Mouse (Mus musculus) testis, adult 2 months (tissue): ENCODE results near the gene Vat1. TPM values are rescaled to one million over a fixed set of nuclear protein-coding genes. Genes with fewer than 3 reads are reported as not detected.
"Not testable (repeated sequence)": the region's sequence is repeated elsewhere in the genome, so short reads cannot be mapped to it uniquely, and the experiment has no call there.

Experiments used
- H3K27ac ChIP-seq: fragments of 200-500 bp; 2 replicates; pipeline ENCODE4 v1.5.1; 2012; ENCODE audit warnings: low read depth, low read length; ENCODE audit not compliant: control insufficient read depth, insufficient read depth
- H3K27me3 ChIP-seq: fragments of 200-500 bp; 2 replicates; pipeline ENCODE4 v1.6.1; 2012; ENCODE audit warnings: mild to moderate bottlenecking, low read length, moderate library complexity; ENCODE audit not compliant: control insufficient read depth, insufficient read depth
- H3K36me3 ChIP-seq: fragments of 200-500 bp; 2 replicates; pipeline ENCODE4 v1.6.1; 2012; ENCODE audit warnings: mild to moderate bottlenecking, low read length; ENCODE audit not compliant: control insufficient read depth, insufficient read depth
- H3K4me1 ChIP-seq: fragments of 200-500 bp; 2 replicates; pipeline ENCODE4 v1.6.1; 2012; ENCODE audit warnings: low read length; ENCODE audit not compliant: control insufficient read depth, insufficient read depth
- H3K4me3 ChIP-seq: fragments of 200-500 bp; 2 replicates; pipeline ENCODE4 v1.5.1; 2012; ENCODE audit warnings: low read depth, mild to moderate bottlenecking, low read length, moderate library complexity, mixed read lengths; ENCODE audit not compliant: control insufficient read depth
- CTCF ChIP-seq: fragments of 200-500 bp; IDR thresholded peaks from 2 replicates; pipeline ENCODE4 v1.5.1; 2012; ENCODE audit warnings: low read depth, mild to moderate bottlenecking, inconsistent platforms, low read length, moderate library complexity; ENCODE audit not compliant: control insufficient read depth, insufficient read depth, insufficient replicate concordance
- POLR2A ChIP-seq: fragments of 200-500 bp; IDR thresholded peaks from 2 replicates; pipeline ENCODE4 v1.6.1; 2012; ENCODE audit warnings: low read depth, mild to moderate bottlenecking, inconsistent platforms, low read length, moderate library complexity; ENCODE audit not compliant: control insufficient read depth
- polyA plus RNA-seq: library from polyadenylated mRNA; depleted of rRNA; stranded (reverse); fragments of >200 nt; gene quantifications from 2 replicates; pipeline ENCODE4 v1.2.3, GENCODE M21; 2012

Vat1 gene
- polyA plus RNA-seq, 1 experiment = 43.3 TPM

DNA sequence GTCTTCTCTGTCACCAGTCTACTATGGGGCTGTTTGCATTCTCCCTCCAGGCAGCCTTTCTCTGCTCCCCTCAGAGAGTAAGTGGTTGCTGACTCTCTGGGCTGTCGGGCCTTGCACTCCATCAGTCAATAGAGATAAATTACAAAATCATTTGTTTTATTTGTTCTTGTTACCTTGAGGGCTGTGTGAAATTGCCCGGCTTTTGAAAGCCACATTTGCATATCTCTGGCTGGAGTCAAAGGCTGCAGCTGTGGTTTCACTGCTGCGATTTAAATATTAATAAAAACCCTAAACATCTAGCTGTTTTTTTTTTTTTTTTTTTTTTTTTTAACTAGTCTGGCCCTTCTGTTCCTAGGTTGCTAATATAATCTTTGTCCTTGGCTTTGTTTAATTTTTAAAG, 17.8 kb upstream of the Vat1 start:
- TF ChIP-seq POLR2A = no peak
- TF ChIP-seq CTCF = no peak

DNA sequence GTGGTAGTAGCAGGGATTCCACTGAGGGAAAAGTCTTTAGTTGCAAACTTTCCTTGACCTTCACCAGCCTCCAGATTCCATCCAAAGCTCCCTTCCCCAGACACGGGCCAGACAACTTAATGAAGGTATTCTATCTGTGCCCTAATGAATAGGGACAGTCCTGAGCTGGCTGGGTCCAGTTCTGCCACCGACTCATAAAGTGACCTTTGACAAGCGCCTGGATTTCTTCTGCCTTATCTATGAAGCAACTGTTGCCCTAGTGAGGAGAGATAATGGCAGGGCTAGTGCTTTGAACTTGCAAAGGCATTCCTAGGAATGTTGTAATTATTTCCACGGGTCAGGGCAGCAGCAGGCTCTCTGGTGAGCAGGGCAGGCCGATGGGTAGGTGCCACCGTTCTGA, 14.9 kb upstream of the Vat1 start:
- no peaks in the 10 kb centered on the region for H3K27me3 ChIP-seq
- no peaks in the 10 kb centered on the region for H3K36me3 ChIP-seq
- TF ChIP-seq POLR2A (no peak), CTCF (no peak)
- peaks cover 8% of the 10 kb centered on the region for H3K4me1 ChIP-seq
- no peak overlapping the region for H3K4me3 ChIP-seq
- no peak overlapping the region for H3K27ac ChIP-seq

More for the DNA sequence above, 17.8 kb upstream of the Vat1 start:
- H3K27ac ChIP-seq = 0 out of 2 replicates have a peak overlapping the region, but pooled peaks have one; percentile 25
- H3K4me3 ChIP-seq = no peak overlapping the region
- H3K27me3 ChIP-seq = no peaks in the 10 kb centered on the region
- peaks cover 5% of the 10 kb centered on the region for H3K4me1 ChIP-seq
- H3K36me3 ChIP-seq = no peaks in the 10 kb centered on the region

GRCm38 (mm10) chr11:101479171-101479635, 13.2 kb upstream of the Vat1 start:
- Histone ChIP-seq H3K27ac (0 out of 2 replicates have a peak overlapping the region, but pooled peaks have one; percentile 54), H3K27me3 (no peaks in the 10 kb centered on the region), H3K36me3 (no peaks in the 10 kb centered on the region), H3K4me3 (peak overlapping the region; percentile 72), H3K4me1 (peaks cover 8% of the 10 kb centered on the region)
- no peak for TF ChIP-seq CTCF
- TF ChIP-seq POLR2A = no peak

DNA sequence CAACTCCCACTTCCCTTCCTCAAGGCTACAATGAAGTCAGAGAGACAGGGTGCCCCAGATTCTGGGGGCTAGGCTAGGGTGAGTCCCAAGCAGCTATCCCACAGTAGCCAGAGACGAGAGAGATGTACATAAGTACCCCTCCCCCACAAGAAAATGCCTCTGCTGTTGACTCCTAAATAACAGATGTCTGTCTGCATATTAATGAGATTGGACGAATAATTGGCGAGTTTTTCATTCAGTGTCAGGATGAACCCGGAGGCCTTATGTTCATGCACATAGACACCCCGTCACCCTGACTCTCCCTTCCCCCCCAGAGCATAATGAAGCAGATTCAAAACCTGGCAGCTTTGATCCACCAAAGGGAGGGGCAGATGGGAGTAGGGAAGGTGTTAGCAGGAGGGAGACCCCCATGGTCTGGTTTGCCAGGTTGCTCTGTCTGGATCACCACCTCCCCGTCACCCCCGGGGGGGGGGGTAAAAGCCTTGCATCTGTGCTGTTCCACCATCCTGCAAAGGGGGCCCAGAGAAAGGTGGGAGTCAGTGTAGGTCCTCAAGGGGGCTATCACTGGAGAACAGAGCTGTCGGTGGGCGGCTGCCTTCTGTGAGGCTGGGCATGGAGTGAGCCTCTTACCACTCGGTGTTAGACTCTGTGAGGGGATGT, 11.7 kb upstream of the Vat1 start:
- H3K4me3 ChIP-seq = no peak overlapping the region
- no peak overlapping the region for H3K27ac ChIP-seq
- peaks cover 11% of the 10 kb centered on the region for H3K4me1 ChIP-seq
- TF ChIP-seq POLR2A (no peak), CTCF (no peak)
- no peaks in the 10 kb centered on the region for H3K36me3 ChIP-seq
- no peaks in the 10 kb centered on the region for H3K27me3 ChIP-seq

DNA sequence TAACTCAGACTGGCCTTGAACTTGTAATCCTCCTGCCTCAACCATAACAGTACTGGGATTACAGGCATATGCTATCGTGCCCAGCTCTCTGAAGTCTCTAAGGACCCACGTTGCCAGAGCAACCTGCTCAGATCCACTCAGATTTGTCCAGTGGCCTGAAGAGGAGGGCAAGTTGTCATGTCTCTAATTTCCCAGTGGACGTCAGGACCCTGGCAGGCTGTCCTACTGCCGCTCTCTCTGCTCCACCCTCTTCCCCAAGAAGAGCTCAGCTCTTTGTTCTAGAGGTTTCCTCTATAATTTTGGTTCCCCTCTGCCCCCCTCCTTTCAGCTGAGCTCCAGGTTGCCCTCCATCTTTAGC, 11.1 kb upstream of the Vat1 start:
- TF ChIP-seq POLR2A (no peak), CTCF (no peak)
- Histone ChIP-seq H3K4me1 (peaks cover 14% of the 10 kb centered on the region), H3K36me3 (no peaks in the 10 kb centered on the region), H3K27ac (no peak overlapping the region), H3K4me3 (no peak overlapping the region), H3K27me3 (no peaks in the 10 kb centered on the region)

GRCm38 (mm10) chr11:101476361-101476760, 10.3 kb upstream of the Vat1 start:
- H3K4me1 ChIP-seq = peaks cover 14% of the 10 kb centered on the region
- H3K27me3 ChIP-seq, H3K36me3 ChIP-seq, H3K4me3 ChIP-seq, H3K27ac ChIP-seq: not testable (repeated sequence)

- H3K27ac ChIP-seq = no peak overlapping the region
- TF ChIP-seq POLR2A (no peak), CTCF (no peak)
- peaks cover 12% of the 10 kb centered on the region for H3K4me1 ChIP-seq
- H3K36me3 ChIP-seq = no peaks in the 10 kb centered on the region
- no peak overlapping the region for H3K4me3 ChIP-seq
- H3K27me3 ChIP-seq = no peaks in the 10 kb centered on the region
Observed at GRCm38 (mm10) chr11:101474298-101474697, 8.3 kb upstream of the Vat1 start.

DNA sequence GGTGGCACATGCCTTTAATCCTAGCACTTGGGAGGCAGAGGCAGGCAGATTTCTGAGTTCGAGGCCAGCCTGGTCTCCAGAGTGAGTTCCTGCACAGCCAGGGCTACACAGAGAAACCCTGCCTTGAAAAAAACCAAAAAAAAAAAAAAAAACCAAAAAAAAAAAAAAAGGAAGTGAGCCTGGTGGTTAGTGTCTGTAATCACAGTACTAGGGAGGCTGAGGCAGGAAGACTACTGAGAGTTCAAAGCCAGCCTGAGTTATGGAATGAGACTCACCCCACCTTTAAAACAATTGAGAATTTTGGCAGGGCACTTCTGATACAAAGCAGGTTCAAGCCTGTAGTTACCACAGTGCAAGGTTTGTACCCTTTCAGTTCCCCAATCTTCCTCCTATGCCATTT, 7.7 kb upstream of the Vat1 start:
- H3K27ac ChIP-seq, H3K36me3 ChIP-seq, H3K27me3 ChIP-seq, H3K4me3 ChIP-seq: not testable (repeated sequence)
- peaks cover 11% of the 10 kb centered on the region for H3K4me1 ChIP-seq
